Comparison of ENCODE assay signal across 8 mouse cellular contexts in the genomic region with DNA sequence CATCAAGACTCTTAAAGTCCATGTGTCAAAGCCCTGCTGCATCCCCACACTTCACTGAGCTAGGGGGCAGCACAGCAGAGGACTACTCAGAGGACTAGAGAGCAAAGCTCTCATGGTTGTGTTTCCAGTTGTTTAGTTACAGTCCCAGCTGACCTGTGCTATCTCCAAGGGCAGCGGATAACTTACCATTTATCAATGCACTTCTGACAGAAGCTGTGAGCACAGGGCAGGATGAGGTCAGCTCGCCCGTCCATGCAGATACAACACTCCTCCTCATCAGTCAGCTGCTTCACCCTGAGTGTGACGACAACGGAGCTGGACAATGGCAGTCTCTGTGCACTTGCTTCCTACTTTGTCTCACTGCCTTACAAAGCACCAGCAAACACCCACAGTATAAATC. TPM values are rescaled to one million over a fixed set of nuclear protein-coding genes. Genes with fewer than 3 reads are reported as not detected.
DNase-seq lines count a peak whose midpoint lies in the region; ATAC-seq and TF ChIP-seq lines count a peak whose summit lies in the region.

No protein-coding gene starts in this region.

- H3K9ac ChIP-seq in heart, adult 2 months (ENCODE audit: low read depth, low read length): peak overlapping the region; percentile 29; the same call in 1 of the 2 replicates
- H3K9ac ChIP-seq in heart, embryonic 14.5 days (ENCODE audit: low read length): no peak overlapping the region
- no peak overlapping the region for H3K9ac ChIP-seq in neural tube, embryonic 13.5 days

- peak overlapping the region; percentile 41; the same call in 1 of the 2 replicates for H3K27ac ChIP-seq in heart, adult 2 months
- H3K27ac ChIP-seq in heart, embryonic 14.5 days (replicated peaks in 1 of 2; ENCODE audit: control insufficient read depth in 1 of 2, insufficient read depth in 1 of 2, low read depth in 2 of 2, low read length in 2 of 2): peak overlapping the region; percentile 48 to 72; a peak in 3 of 4 replicates
- 0 out of 2 replicates have a peak overlapping the region, but pooled peaks have one; percentile 29 for H3K27ac ChIP-seq in neural tube, embryonic 13.5 days (replicated peaks)

- peaks cover 11% of the 10 kb centered on the region for H3K36me3 ChIP-seq in heart, adult 2 months (ENCODE audit: control insufficient read depth, insufficient read depth, low read length)
- peaks cover 23% of the 10 kb centered on the region for H3K36me3 ChIP-seq in heart, embryonic 14.5 days (ENCODE audit: control insufficient read depth, insufficient read depth, low read length)
- peaks cover 23% of the 10 kb centered on the region for H3K36me3 ChIP-seq in neural tube, embryonic 13.5 days

- ATAC-seq in heart, embryonic 14.5 days (ENCODE audit: insufficient number of reproducible peaks, insufficient read depth, low FRiP score, low read depth): peak; percentile 51
- peak; percentile 75 for ATAC-seq in neural tube, embryonic 13.5 days (ENCODE audit: low read depth)

- TF ChIP-seq EP300 in heart, adult 2 months (IDR thresholded peaks at IDR 0.05; ENCODE audit: insufficient read depth, low read depth, low read length): no peak

- peaks cover 9% of the 10 kb centered on the region for H3K4me1 ChIP-seq in heart, adult 2 months (ENCODE audit: control insufficient read depth, insufficient read depth, low read length)
- H3K4me1 ChIP-seq in lung, adult 2 months (ENCODE audit: control insufficient read depth, insufficient read depth, low read length): peaks cover 9% of the 10 kb centered on the region; the same call in 1 of the 2 replicates
- H3K4me1 ChIP-seq in heart, embryonic 14.5 days (ENCODE audit: control insufficient read depth in 2 of 2, insufficient read depth in 2 of 2, low read length in 2 of 2): peaks cover 6 to 58% of the 10 kb centered on the region in 2 experiments
- peaks cover 12% of the 10 kb centered on the region for H3K4me1 ChIP-seq in neural tube, embryonic 13.5 days (replicated peaks)

- H3K79me2 ChIP-seq in heart, adult 2 months (replicated peaks; ENCODE audit: control insufficient read depth, insufficient read depth, low read length): no peaks in the 10 kb centered on the region

- no peaks in the 10 kb centered on the region for H3K9me3 ChIP-seq in heart, embryonic 14.5 days (ENCODE audit: control insufficient read depth, low read length)
- H3K9me3 ChIP-seq in neural tube, embryonic 13.5 days: no peaks in the 10 kb centered on the region

- H3K4me2 ChIP-seq in heart, embryonic 14.5 days (ENCODE audit: low read length): peak overlapping the region; percentile 16
- no peak overlapping the region for H3K4me2 ChIP-seq in neural tube, embryonic 13.5 days

- no peak for TF ChIP-seq POLR2A in heart, adult 2 months (IDR thresholded peaks at IDR 0.05; ENCODE audit: insufficient read depth, low read depth, low read length)
- no peak for TF ChIP-seq POLR2A in lung, adult 2 months (IDR thresholded peaks at IDR 0.05; ENCODE audit: borderline replicate concordance, extremely low read depth, low read depth, low read length)

- WGBS in heart, adult 2 months: 37% methylated on average over 5 of the region's 5 CpGs
- WGBS in lung, adult 2 months: 49% methylated on average over 5 of the region's 5 CpGs
- WGBS in heart, embryonic 14.5 days: 4% methylated on average over 5 of the region's 5 CpGs
- 11% methylated on average over 5 of the region's 5 CpGs for WGBS in neural tube, embryonic 13.5 days

- intact Hi-C loops in heart, adult 2 months (cut with DNase I): no loop called here

- peak; percentile 55 for TF ChIP-seq CTCF in heart, adult 2 months (IDR thresholded peaks at IDR 0.05)
- peak; percentile 23; the same call in 1 of the 2 replicates for TF ChIP-seq CTCF in lung, adult 2 months (IDR thresholded peaks at IDR 0.05; ENCODE audit: insufficient read depth, low read length)

- no peaks in the 10 kb centered on the region for H3K27me3 ChIP-seq in heart, adult 2 months (ENCODE audit: control insufficient read depth, insufficient read depth, low read length)
- H3K27me3 ChIP-seq in heart, embryonic 14.5 days (ENCODE audit: control insufficient read depth, insufficient read depth, low read length): no peaks in the 10 kb centered on the region
- no peaks in the 10 kb centered on the region for H3K27me3 ChIP-seq in neural tube, embryonic 13.5 days

- no peak overlapping the region for H3K4me3 ChIP-seq in heart, adult 2 months
- no peak overlapping the region for H3K4me3 ChIP-seq in lung, adult 2 months (replicated peaks; ENCODE audit: extremely low read depth, low read depth, low read length)
- H3K4me3 ChIP-seq in heart, embryonic 14.5 days (ENCODE audit: control insufficient read depth in 1 of 2, insufficient read depth in 1 of 2, low read depth in 1 of 2, low read length in 2 of 2): no peak overlapping the region
- H3K4me3 ChIP-seq in neural tube, embryonic 13.5 days: no peak overlapping the region

- DNase-seq in heart, adult 2 months: no peak
- no peak for DNase-seq in heart, adult 9 months (ENCODE audit: low spot score in 2 of 2)
- no peak for DNase-seq in lung, adult 2 months
- DNase-seq in lung, postnatal 25 days (ENCODE audit: low spot score): no peak
- no peak for DNase-seq in thymus, postnatal 4 days
- DNase-seq in frontal cortex, postnatal 10 days (ENCODE audit: low spot score in 2 of 2): no peak

RNA-seq across cellular contexts. Expression of gene Rnf141, which starts 23.2 kb away (rescaled TPM):
- total RNA-seq in heart, adult 2 months (2021): 10 to 100 TPM; 33.2 to 36.4 TPM
- 19.4 and 44.3 TPM in 2 replicates for polyA plus RNA-seq in heart, adult 2 months (2012; rRNA removed)
- polyA plus RNA-seq in lung, adult 2 months (2012; rRNA removed): 36.3 and 53.1 TPM in 2 replicates
- 39.5 and 40.2 TPM in 2 replicates for polyA plus RNA-seq in heart, embryonic 14.5 days (2014; fragmentation: Nextera tagmentation; extraction: Ambion mirVana)
- polyA plus RNA-seq in neural tube, embryonic 13.5 days (2015; fragmentation: Nextera tagmentation; extraction: Ambion mirVana): 30.0 and 32.2 TPM in 2 replicates

RNA-seq across cellular contexts. Expression of gene Lyve1, which starts 42.0 kb away (rescaled TPM):
- 10 to 100 TPM; 28.0 to 31.0 TPM for total RNA-seq in heart, adult 2 months (2021)
- 17.4 and 28.8 TPM in 2 replicates for polyA plus RNA-seq in heart, adult 2 months (2012; rRNA removed)
- 82.0 and 157 TPM in 2 replicates for polyA plus RNA-seq in lung, adult 2 months (2012; rRNA removed)
- 5.7 and 6.3 TPM in 2 replicates for polyA plus RNA-seq in heart, embryonic 14.5 days (2014; fragmentation: Nextera tagmentation; extraction: Ambion mirVana)
- 8.1 and 8.2 TPM in 2 replicates for polyA plus RNA-seq in neural tube, embryonic 13.5 days (2015; fragmentation: Nextera tagmentation; extraction: Ambion mirVana)

RNA-seq across cellular contexts. Expression of gene Ampd3, which starts 53.1 kb away (rescaled TPM):
- 10 to 100 TPM; 38.9 to 43.6 TPM for total RNA-seq in heart, adult 2 months (2021)
- 29.9 and 40.4 TPM in 2 replicates for polyA plus RNA-seq in heart, adult 2 months (2012; rRNA removed)
- polyA plus RNA-seq in lung, adult 2 months (2012; rRNA removed): 21.8 and 23.5 TPM in 2 replicates
- polyA plus RNA-seq in heart, embryonic 14.5 days (2014; fragmentation: Nextera tagmentation; extraction: Ambion mirVana): 5.8 and 7.9 TPM in 2 replicates
- 5.2 and 5.4 TPM in 2 replicates for polyA plus RNA-seq in neural tube, embryonic 13.5 days (2015; fragmentation: Nextera tagmentation; extraction: Ambion mirVana)
